Mouse (Mus musculus) limb, embryonic 15.5 days (tissue): Measurements from ENCODE around the gene A930009A15Rik. TPM values are rescaled to one million over a fixed set of nuclear protein-coding genes. Genes with fewer than 3 reads are reported as not detected.

Source experiments
- ATAC-seq: fragments of 200-750 bp; cut with Nextera tagmentation; 2 replicates; pipeline ENCODE4 v1.8.0; 2017; ENCODE audit warnings: low read depth, moderate TSS enrichment; ENCODE audit not compliant: insufficient number of reproducible peaks, low FRiP score, low TSS enrichment
- H3K27ac ChIP-seq: fragments of 300-500 bp; sonication (generic); 2 replicates; pipeline ENCODE4 v1.5.1; 2015; ENCODE audit warnings: moderate library complexity, mild to moderate bottlenecking, inconsistent platforms
- H3K27me3 ChIP-seq: fragments of 300-500 bp; sonication (generic); 2 replicates; pipeline ENCODE4 v1.6.1; 2015; ENCODE audit warnings: inconsistent platforms
- H3K36me3 ChIP-seq: fragments of 300-500 bp; sonication (generic); 2 replicates; pipeline ENCODE4 v1.6.1; 2015; ENCODE audit warnings: inconsistent platforms
- H3K4me1 ChIP-seq: fragments of 300-500 bp; sonication (generic); 2 replicates; pipeline ENCODE4 v1.6.1; 2015; ENCODE audit warnings: inconsistent platforms
- H3K4me2 ChIP-seq: fragments of 300-500 bp; sonication (generic); 2 replicates; pipeline ENCODE4 v1.6.1; 2015; ENCODE audit warnings: mild to moderate bottlenecking, inconsistent platforms
- H3K4me3 ChIP-seq: fragments of 300-500 bp; sonication (generic); 2 replicates; pipeline ENCODE4 v1.5.1; 2015; ENCODE audit warnings: mild to moderate bottlenecking, inconsistent platforms
- H3K9ac ChIP-seq: fragments of 300-500 bp; sonication (generic); 2 replicates; pipeline ENCODE4 v1.6.1; 2015; ENCODE audit warnings: inconsistent platforms
- H3K9me3 ChIP-seq: fragments of 300-500 bp; sonication (generic); 2 replicates; pipeline ENCODE4 v1.6.1; 2016; ENCODE audit warnings: inconsistent platforms
- WGBS: fragments of 180-500 bp; shearing (Covaris S2); methylation state at CpG from one replicate; pipeline ENCODE4 v1.1.7; 2015; 5-methylcytosine and 5-hydroxymethylcytosine counted together
- polyA plus RNA-seq: library from polyadenylated mRNA; unstranded; fragments of >200 nt; fragmentation: Nextera tagmentation; extraction: Ambion mirVana; gene quantifications from 2 replicates; pipeline ENCODE4 v1.2.1, GENCODE M21; 2015

The A930009A15Rik gene
- polyA plus RNA-seq, 1 experiment from 2014 or later, result not detected

DNA sequence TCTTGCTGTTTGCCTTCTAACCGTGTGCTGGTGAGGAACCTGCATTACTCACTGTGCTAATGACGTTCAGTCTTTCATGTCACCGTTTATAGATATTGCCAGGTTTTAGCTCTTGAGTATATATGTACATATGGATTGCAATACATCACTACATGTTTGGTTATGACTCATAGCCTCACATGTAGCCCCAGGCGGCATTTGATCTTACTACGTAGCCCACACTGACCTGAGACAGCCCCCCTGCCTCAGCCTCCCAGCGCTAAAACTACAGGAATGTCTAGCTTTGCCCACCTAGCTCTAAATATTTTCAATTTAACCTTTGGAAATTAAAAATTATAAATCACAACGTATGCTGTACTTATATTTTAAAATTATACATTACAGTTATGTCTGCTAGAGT is 53.7 kb downstream of the A930009A15Rik start:
- Histone ChIP-seq H3K4me2 (no peak overlapping the region), H3K9ac (no peak overlapping the region), H3K36me3 (no peaks in the 10 kb centered on the region), H3K27ac (no peak overlapping the region), H3K9me3 (no peaks in the 10 kb centered on the region), H3K27me3 (no peaks in the 10 kb centered on the region), H3K4me1 (peaks cover 6% of the 10 kb centered on the region; the same call in 1 of the 2 replicates), H3K4me3 (no peak overlapping the region)
- 64% methylated on average over 7 of the region's 7 CpGs for WGBS
- no peak for ATAC-seq

DNA sequence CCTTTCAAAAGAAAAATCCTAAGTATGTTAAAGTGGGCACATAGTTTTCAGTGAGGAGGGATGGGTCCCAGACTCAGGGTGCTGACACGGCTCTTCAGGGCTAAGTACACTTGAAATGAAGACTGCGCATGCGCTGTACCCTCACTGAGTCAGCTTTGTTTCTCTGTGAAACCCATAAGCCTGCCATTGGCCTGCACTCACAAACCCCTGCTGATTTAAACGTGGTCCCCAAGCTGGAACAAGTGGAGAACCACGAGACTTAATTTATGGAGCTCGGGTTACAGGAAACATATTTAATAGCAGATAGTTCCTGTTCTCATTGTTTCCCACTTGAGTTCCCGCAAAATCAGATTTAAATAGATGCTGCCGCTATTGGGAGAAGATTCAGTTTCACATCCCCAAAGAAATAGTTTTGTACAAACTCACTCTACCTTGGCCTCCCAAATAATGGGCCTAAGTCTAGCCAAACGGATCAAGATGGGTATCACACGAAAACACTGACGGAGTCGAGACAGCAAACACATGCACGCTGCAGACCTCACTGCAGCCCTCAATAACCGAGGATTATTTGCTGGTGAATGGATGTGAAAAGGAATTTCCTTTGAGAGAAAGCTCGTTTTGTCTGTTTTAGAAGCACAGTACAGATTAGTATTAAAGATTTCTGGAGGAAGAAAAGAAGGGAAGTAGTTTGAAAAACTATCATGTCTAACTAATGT is 54.3 kb downstream of the A930009A15Rik start:
- Histone ChIP-seq H3K27ac (no peak overlapping the region), H3K27me3 (no peaks in the 10 kb centered on the region), H3K9ac (no peak overlapping the region), H3K4me3 (no peak overlapping the region), H3K4me2 (no peak overlapping the region), H3K4me1 (peaks cover 5% of the 10 kb centered on the region; the same call in 1 of the 2 replicates), H3K9me3 (no peaks in the 10 kb centered on the region), H3K36me3 (no peaks in the 10 kb centered on the region)
- 29% methylated on average over 15 of the region's 15 CpGs for WGBS
- ATAC-seq, result no peak

DNA sequence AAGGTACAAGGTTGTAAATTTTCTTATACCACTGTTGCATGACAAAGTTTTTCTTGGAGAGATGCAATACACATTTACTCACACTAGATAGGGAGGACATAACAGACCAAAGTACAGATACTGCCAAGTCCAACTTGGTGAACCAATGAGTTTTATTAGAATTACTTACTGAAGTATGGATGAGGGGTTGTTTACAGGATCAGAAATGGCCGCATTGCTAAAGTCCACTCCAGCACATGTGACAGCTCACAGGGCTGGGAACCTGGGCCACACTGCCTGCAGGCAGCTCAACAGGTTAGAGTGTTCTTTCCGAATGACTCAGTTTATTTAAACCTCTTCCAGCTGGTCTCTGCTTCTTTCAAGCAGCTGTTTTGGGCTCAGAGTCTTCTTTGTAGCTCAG is 55.2 kb downstream of the A930009A15Rik start:
- Histone ChIP-seq H3K9ac (no peak overlapping the region), H3K4me1 (peaks cover 5% of the 10 kb centered on the region; the same call in 1 of the 2 replicates), H3K27me3 (no peaks in the 10 kb centered on the region), H3K4me3 (no peak overlapping the region), H3K9me3 (no peaks in the 10 kb centered on the region), H3K36me3 (no peaks in the 10 kb centered on the region), H3K4me2 (no peak overlapping the region), H3K27ac (no peak overlapping the region)
- WGBS, result 78% methylated on average over 2 of the region's 2 CpGs
- no peak for ATAC-seq

DNA sequence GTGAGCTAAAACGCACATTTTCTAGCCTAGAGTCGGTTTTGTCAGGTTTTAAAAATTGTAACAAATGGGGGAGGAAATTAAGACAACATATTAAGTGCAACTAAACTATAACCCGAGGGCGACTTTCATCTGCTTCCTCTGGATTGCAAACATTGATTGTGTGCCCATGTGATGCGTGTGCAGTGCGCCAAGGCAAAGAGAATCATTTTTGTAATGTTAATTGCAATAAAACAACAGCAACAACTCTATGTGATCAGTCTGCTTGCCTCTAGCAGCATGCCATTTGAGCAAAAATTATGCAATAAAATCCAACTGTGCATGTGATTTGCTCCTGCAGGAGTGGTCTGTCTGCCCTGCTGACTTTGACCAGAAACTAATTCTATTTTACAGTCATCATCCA is 56.9 kb downstream of the A930009A15Rik start:
- Histone ChIP-seq H3K4me3 (no peak overlapping the region), H3K9ac (no peak overlapping the region), H3K4me1 (peaks cover 5% of the 10 kb centered on the region; the same call in 1 of the 2 replicates), H3K4me2 (no peak overlapping the region), H3K27ac (no peak overlapping the region), H3K27me3 (no peaks in the 10 kb centered on the region), H3K36me3 (no peaks in the 10 kb centered on the region), H3K9me3 (no peaks in the 10 kb centered on the region)
- ATAC-seq, result no peak
- WGBS, result 56% methylated on average over 6 of the region's 6 CpGs

Other genes with a start within 250 kb of the A930009A15Rik start
- gene Tmem19, start 207.5 kb upstream of the A930009A15Rik start, polyA plus RNA-seq, result 26.6 and 28.6 TPM in 2 replicates
- 21.2 and 21.5 TPM in 2 replicates for gene Thap2, start 185.5 kb upstream of the A930009A15Rik start, polyA plus RNA-seq
- gene Zfc3h1, start 185.0 kb upstream of the A930009A15Rik start, polyA plus RNA-seq, result 16.7 and 21.9 TPM in 2 replicates
- 9.3 and 11.8 TPM in 2 replicates for gene Lgr5, start 17.8 kb downstream of the A930009A15Rik start, polyA plus RNA-seq
- 2.1 and 3.1 TPM in 2 replicates for gene Tspan8, start 246.8 kb downstream of the A930009A15Rik start, polyA plus RNA-seq